Mouse (Mus musculus) bone marrow macrophage, adult 2 months (primary cell): ENCODE results near the gene Gm9376. TPM values are rescaled to one million over a fixed set of nuclear protein-coding genes. Genes with fewer than 3 reads are reported as not detected.

Experiments
- H3K27ac ChIP-seq: 2 replicates; pipeline ENCODE4 v1.5.1; 2012; ENCODE audit warnings: low read depth, low read length; ENCODE audit not compliant: insufficient read depth
- H3K4me1 ChIP-seq: 2 replicates; pipeline ENCODE4 v1.6.1; 2012; ENCODE audit warnings: low read length; ENCODE audit not compliant: control insufficient read depth, insufficient read depth
- H3K4me3 ChIP-seq: 2 replicates; pipeline ENCODE4 v1.5.1; 2012; ENCODE audit warnings: mild to moderate bottlenecking, low read length, moderate library complexity; ENCODE audit not compliant: insufficient read depth
- CTCF ChIP-seq: IDR thresholded peaks from 2 replicates; pipeline ENCODE4 v1.5.1; 2012; ENCODE audit warnings: low read depth, mild to moderate bottlenecking, low read length, moderate library complexity
- POLR2A ChIP-seq: IDR thresholded peaks from 2 replicates; pipeline ENCODE4 v1.6.1; 2012; ENCODE audit warnings: mild to moderate bottlenecking, low read depth, low read length, borderline replicate concordance
- polyA plus RNA-seq: library from polyadenylated mRNA; stranded (reverse); fragments of >200 nt; gene quantifications from 2 replicates; pipeline ENCODE4 v1.2.4, GENCODE M21; 2012; ENCODE audit not compliant: missing spikeins, insufficient read depth, insufficient read length

The Gm9376 gene
- polyA plus RNA-seq, 1 experiment: not detected

DNA sequence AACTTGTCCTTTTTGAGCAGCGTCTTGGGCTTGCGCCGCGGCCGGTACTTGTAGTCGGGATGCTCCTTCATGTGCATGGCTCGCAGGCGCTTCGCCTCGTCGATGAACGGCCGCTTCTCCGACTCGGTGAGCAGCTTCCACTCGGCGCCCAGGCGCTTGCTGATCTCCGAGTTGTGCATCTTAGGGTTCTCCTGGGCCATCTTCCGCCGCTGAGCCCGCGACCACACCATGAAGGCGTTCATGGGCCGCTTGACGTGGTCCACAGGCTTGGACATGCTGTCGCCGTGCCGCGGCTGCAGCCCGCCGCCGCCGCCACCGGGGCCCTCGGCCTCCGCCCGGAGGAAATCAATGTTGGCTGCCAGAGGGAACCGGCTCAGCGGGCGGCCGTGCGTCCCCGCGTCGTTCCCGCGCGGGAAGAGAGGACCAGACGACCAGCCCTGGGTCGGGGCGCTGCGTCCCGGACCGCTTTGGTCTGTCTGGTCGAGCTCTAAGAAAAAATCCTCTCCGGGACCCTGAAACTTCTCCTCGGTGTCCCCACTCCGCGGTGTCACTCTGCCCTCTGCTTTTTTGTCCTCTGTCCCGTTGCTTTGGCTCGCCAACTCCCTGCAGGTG is 31.3 kb upstream of the Gm9376 start:
- H3K4me3 ChIP-seq: peak overlapping the region; percentile 20; the same call in 1 of the 2 replicates
- H3K27ac ChIP-seq: no peak overlapping the region
- TF ChIP-seq CTCF (no peak), POLR2A (no peak)
- H3K4me1 ChIP-seq: peaks cover 3% of the 10 kb centered on the region; the same call in 1 of the 2 replicates

DNA sequence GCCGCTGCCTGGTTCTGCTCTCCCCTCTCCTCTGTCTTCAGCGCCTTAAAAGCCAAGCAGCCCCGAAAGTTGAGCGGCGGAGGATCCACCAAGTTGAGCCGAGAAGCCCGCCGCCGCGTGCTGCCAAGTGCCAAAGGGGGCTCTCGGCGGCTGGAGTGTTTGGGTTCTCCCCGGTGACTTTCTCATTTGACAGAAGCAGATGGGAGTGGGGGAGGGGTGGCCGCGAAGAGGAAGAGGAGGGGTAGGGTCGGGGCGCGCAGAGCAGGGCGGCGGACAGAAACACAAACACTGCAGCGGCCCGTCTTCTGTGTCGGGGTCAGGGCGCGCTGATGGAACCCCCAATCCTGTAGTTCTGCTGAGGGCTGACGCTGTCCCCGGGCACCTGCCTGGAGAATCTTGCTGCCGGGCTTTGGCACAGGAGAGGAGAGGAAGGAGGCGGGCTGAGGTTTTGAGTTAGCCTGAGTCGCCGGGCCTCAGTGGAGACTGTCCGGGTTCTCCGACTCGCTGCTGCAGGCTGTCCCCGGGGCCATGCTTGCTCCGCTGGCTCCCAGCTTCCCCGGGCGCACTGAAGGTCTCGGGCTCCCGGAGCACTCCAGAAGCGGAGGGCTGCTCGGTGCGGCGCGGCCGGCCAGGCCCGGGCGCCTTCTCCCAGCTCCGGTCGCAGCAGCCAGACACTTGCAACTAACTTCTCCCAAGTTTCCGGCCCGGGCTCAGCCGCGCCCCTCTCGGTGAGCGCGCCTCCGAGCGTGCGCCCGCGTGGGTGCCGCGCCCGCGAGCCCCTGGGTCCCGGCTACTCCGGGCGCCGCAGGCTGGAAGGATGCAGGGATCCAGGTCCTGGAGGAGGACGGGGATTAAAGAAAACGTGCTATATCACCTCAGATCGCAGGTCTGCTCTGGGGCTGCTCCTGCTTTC is 30.5 kb upstream of the Gm9376 start:
- Histone ChIP-seq H3K27ac (no peak overlapping the region), H3K4me3 (peak overlapping the region; percentile 14; the same call in 1 of the 2 replicates), H3K4me1 (peaks cover 2% of the 10 kb centered on the region; the same call in 1 of the 2 replicates)
- TF ChIP-seq CTCF (no peak), POLR2A (no peak)

GRCm38 (mm10) chr14:118236886-118237289 is 29.9 kb upstream of the Gm9376 start, which contains the start of gene Sox21:
Gene Sox21 (minus strand): TSS chr14:118237030.
- Histone ChIP-seq H3K27ac (no peak within 1 kb of the TSS), H3K4me3 (peak within 1 kb of the TSS; percentile 14), H3K4me1 (no peaks in the 10 kb centered on the region)
- TF ChIP-seq POLR2A: no peak
- no peak for TF ChIP-seq CTCF

DNA sequence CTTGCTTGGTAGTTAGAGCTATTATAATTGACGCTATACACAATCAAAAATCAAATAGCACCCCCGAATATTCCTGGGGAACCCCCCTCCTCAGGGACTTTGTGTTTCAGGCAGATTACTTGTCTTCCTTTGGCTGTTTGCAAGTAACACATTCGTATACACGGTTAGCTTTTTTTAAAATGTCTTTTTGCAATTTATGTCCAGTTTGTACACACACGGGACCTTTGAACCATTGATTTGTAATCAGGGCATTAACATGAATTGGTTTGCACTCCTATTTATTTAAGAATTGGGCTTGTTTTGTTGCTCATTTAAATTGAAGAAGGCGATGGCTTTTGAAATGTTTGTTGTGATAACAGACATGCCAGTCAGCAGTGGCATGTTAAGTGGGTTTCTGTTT is 29.0 kb upstream of the Gm9376 start:
- TF ChIP-seq CTCF (no peak), POLR2A (no peak)

GRCm38 (mm10) chr14:118239351-118239750 is 27.4 kb upstream of the Gm9376 start:
- no peak overlapping the region for H3K27ac ChIP-seq
- no peak for TF ChIP-seq POLR2A
- no peak for TF ChIP-seq CTCF
- H3K4me3 ChIP-seq: no peak overlapping the region
- no peaks in the 10 kb centered on the region for H3K4me1 ChIP-seq

More for the DNA sequence above, 29.0 kb upstream of the Gm9376 start:
- H3K27ac ChIP-seq: no peak overlapping the region
- H3K4me1 ChIP-seq: no peaks in the 10 kb centered on the region
- no peak overlapping the region for H3K4me3 ChIP-seq

GRCm38 (mm10) chr14:118241416-118241815 is 25.3 kb upstream of the Gm9376 start:
- TF ChIP-seq CTCF: no peak
- Histone ChIP-seq H3K27ac (no peak overlapping the region), H3K4me1 (no peaks in the 10 kb centered on the region), H3K4me3 (no peak overlapping the region)

GRCm38 (mm10) chr14:118253381-118253780 is 13.4 kb upstream of the Gm9376 start:
- H3K4me1 ChIP-seq: no peaks in the 10 kb centered on the region
- no peak for TF ChIP-seq POLR2A
- no peak for TF ChIP-seq CTCF
- H3K4me3 ChIP-seq: no peak overlapping the region
- no peak overlapping the region for H3K27ac ChIP-seq

DNA sequence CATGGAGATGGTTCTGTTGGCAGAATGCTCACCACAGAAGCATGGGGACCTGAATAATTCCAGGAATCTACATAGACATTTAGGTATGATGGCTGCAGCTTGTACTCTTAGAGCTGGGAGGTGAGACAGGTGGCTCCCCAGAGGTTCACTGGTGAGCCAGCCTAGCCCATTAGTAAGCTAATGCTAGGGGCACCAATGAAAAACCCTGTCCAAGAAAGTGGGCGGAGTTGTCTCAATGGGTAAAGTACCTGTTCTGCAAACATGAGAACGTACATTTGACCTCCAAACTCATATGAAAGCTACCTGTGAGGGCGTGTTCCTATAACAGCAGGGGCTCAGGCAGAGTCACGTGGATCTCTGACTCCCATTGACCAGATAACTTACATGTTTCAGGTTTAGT is 2.1 kb downstream of the Gm9376 start:
- TF ChIP-seq CTCF (no peak), POLR2A (no peak)
- Histone ChIP-seq H3K4me1 (no peaks in the 10 kb centered on the region), H3K27ac (no peak overlapping the region), H3K4me3 (no peak overlapping the region)

GRCm38 (mm10) chr14:118272594-118273555 is 6.1 kb downstream of the Gm9376 start:
- Histone ChIP-seq H3K4me1 (no peaks in the 10 kb centered on the region), H3K4me3 (no peak overlapping the region), H3K27ac (no peak overlapping the region)
- no peak for TF ChIP-seq POLR2A
- TF ChIP-seq CTCF: no peak
